Mouse (Mus musculus) cerebellum, adult (tissue): ENCODE results near the gene Sertad4.

ENCODE experiments used
- ATAC-seq: cut with Nextera tagmentation; 2 replicates; pipeline ENCODE4 v1.9.2; 2017; ENCODE audit warnings: mild to moderate bottlenecking, moderate library complexity, mixed read lengths; ENCODE audit not compliant: insufficient number of reproducible peaks, low FRiP score, low TSS enrichment

Sertad4 gene

DNA sequence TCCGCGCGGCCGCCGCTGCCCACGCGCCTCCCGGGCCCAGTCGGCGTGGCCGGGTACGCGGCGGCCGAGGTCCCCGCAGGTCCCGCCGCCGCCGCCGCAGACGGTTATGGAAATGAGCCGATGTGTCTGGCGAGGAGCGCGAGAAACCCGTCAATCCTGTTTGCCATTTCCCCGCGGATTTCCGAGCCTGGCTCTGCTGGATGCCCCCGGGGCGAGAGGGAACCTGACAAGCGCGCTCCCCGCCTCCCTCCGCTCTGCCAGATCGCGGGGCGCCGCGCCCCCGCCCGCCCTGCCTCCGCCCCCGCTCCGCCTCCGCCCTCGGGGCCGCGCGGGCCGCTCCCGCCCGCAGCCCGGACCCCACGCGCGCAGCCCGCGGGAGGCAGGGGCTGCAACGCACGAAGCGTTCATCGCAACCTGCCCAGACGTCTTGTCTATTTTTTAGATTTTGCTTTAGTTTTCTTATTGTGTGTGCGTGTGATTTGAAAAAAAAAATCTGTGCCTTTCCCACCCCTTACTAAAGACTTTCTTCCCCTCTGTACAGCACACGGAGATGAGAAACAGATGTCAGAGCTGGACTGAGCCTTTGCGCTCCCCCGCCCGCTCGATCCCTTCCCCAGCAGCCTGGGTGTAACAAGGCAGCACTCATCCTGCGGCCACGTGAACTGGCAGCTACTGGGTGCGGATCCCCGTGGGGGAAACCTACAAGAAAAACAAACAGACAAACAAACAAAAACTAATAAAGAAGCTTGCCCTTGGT, at the start of gene Sertad4:
Gene Sertad4, minus strand, starts transcription at position 283 of the 757 bp plus-strand sequence.
- peak; percentile 15; the same call in 1 of the 2 replicates for ATAC-seq

- no peak for ATAC-seq
Observed at GRCm38 (mm10) chr1:192901516-192901915, 46.0 kb upstream of the Sertad4 start.

DNA sequence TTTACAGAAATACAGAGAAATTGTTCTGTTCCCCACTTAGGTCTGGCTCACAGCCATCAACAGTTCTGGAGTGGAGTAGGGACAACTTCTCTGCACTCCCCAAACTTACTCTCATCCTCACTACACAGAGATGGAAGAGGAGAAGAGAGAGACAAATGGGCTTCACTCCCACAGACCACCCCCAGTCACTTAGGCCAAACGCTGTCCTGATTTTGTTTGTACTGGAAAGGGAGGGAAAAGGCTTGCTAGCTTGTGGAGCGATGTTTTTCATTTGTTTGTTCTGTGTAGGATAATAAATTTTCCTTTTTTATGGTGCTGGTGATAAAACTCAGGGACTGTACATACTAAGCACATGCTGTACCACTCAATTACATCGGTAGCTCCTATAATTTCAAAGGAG, 45.4 kb upstream of the Sertad4 start:
- ATAC-seq, result no peak

- no peak for ATAC-seq
Observed at GRCm38 (mm10) chr1:192898742-192899141, 43.2 kb upstream of the Sertad4 start.

- ATAC-seq, result peak; percentile 70; the same call in 1 of the 2 replicates
Observed at GRCm38 (mm10) chr1:192897218-192897617, 41.7 kb upstream of the Sertad4 start.

DNA sequence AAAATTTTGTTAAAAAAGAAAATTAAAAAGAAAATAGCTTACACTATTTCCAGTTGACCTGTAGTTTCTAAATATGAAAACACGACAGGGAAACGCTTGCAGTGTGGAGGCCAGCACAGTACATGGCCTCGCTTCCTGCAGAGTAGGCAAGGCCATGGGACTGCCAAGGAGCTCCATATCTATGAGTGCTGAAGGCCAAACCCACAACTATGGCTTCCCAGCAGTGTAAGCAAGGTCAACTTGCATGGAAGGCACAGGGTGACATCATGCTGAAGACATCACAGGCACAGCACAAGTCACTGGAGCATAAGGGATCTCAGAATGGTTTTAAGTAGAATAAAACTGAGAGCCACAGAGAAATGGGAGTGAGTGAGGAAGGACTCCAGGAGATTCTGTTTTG, 40.5 kb upstream of the Sertad4 start:
- no peak for ATAC-seq

DNA sequence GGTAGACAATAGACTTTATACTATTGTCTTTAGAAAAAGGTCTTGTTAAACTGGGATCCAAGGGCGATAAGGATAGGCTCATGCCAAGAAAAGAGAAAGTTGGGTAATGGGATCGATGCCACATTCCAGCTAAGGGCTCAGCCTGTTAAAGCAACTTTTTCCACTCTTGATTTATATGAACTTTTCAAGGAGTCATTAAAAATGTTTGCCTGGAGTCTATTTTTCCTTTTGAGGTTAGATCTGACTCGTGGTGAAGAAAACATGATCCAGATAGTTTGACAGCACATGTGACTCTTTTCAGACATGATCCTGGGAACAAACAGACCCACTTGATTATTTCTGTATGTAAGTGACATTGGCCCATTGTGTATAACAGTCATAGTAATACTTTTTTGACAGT, 35.2 kb upstream of the Sertad4 start:
- ATAC-seq, result no peak

- no peak for ATAC-seq
Observed at GRCm38 (mm10) chr1:192882617-192883295, 27.2 kb upstream of the Sertad4 start.

DNA sequence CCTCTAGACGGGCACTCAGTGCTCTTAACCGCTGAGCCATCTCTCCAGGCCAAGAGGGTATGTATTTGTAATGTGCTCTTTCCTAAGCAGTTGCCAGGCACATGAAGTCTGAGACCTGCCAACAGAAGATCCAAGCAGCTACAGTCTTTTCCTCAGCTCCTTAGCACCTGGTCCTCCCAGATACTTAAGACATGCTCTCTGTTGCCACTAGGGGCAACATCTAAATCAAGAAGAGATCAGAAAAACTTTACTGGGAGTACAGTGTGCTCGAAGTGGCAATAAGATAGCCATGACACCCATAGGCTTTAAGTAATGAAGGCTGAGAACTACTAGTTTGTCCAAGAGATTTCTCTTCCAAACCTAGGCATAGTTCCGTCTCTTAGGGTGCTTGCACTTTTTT, 24.6 kb upstream of the Sertad4 start:
- no peak for ATAC-seq

- no peak for ATAC-seq
Observed at GRCm38 (mm10) chr1:192879086-192879580, 23.6 kb upstream of the Sertad4 start.

- peak; percentile 61; the same call in 1 of the 2 replicates for ATAC-seq
Observed at GRCm38 (mm10) chr1:192872841-192873240, 17.3 kb upstream of the Sertad4 start.

DNA sequence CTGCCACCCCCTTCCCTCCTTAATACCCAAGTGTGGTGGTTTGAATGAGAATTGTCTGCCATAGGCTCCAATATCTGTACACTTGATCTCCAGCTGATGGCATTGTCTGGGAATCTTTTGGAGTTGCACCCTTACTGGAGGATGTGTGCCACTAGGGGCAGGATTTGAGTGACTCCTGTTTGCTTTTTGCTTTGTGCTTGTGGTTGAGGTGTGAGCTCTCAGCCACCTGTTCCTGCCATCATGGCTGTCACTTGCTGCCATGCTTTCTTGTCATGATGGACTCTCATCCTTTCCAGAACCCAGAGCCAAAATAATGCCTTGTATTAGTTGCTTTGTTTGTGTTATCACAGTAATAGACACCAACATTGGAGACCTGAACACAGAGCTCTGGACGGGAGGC, 14.2 kb upstream of the Sertad4 start:
- no peak for ATAC-seq

GRCm38 (mm10) chr1:192864440-192864839, 8.9 kb upstream of the Sertad4 start:
- ATAC-seq, result no peak

- no peak for ATAC-seq
Observed at GRCm38 (mm10) chr1:192861305-192861960, 5.9 kb upstream of the Sertad4 start.

GRCm38 (mm10) chr1:192860273-192860672, 4.7 kb upstream of the Sertad4 start:
- no peak for ATAC-seq

DNA sequence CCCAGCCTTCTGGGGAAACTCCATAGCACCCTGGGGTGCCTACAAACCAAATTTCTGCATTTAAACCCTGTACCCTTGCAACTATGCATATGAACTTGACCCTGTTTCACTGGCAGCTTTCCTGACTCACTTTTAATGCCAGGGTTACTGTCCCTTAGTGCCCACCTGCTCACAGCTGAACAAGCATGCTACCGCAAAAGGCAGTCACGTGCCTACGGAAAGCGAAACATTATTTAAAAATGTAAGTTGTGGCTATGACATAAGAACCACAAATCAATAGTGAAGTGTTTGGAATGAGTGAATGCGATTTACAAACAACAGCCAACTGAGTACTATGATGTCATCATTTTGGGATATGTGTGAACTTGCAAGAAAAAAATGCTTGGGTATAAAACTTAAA, 2.0 kb upstream of the Sertad4 start:
- ATAC-seq, result no peak

DNA sequence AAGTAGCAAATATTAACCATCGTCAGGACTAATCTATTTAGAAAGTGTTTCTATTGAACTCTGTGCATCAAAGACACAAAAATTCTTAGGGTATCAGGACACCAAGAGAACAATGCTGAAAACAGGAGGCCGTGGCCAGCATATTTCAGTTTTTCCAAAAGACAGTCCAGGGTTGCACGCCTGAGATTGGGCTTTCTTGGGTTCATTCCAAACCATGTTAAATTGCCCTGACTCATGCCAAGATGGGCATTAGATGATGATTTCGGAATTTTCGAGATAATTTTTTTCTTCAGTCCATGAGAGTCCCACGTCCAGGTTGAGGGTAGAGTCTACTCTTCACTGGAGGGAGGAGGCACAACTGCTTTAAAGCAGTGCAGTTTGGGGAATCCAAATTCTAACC, 1.4 kb upstream of the Sertad4 start:
- no peak for ATAC-seq

DNA sequence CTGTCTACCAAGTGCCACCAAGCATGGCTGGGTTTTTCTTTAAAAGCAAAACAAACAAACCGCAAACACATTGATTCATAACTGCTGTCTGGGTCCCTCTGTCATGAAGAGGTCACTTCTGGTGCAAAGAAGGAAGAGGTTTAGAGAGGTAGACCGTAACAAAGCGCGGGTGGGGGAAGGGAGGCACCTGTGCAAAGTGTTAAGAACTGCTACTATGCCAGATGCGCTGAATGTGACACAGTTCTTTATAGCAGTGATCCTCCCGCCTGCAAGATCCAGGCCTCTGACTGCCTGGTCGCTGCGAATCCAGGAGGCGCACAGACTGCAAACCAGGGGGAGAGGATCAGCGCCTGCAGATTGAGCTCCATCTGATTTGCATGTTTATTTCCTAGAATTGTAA, 855 bp upstream of the Sertad4 start:
- no peak for ATAC-seq

DNA sequence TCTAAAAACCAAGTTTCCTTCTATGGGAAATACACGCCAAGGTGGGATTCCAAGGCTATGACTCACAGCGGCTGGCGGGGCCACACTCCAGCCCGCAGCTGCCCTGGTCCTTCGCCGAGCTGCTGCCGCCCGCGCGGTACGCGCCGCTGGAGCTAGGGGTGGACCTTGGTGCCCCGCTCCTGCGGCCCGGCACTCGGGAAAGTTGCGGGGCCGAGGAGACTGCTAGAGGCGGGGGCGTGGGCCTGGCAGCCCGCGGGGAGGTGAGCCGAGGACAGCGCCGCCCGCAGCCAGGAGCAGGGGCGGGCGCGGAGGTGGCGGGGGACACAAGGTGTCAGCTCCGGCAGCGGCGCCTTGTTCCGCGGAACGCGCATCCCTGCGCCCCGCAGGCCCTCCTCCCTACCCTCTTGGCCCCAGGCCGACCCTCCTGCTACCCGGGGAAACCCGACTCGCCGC, 711 bp downstream of the Sertad4 start:
- peak; percentile 33; the same call in 1 of the 2 replicates for ATAC-seq

- ATAC-seq, result no peak
Observed at GRCm38 (mm10) chr1:192853988-192854818, 1.4 kb downstream of the Sertad4 start.
